Mouse (Mus musculus) kidney, embryonic 14.5 days (tissue): Measurements from ENCODE around the gene Hist1h3f. TPM values are rescaled to one million over a fixed set of nuclear protein-coding genes. Genes with fewer than 3 reads are reported as not detected.
"Not testable (repeated sequence)": the region's sequence is repeated elsewhere in the genome, so short reads cannot be mapped to it uniquely, and the experiment has no call there.

Experiments
- ATAC-seq: fragments of 200-750 bp; cut with Nextera tagmentation; 2 replicates; pipeline ENCODE4 v1.8.0; 2017; ENCODE audit warnings: moderate number of reproducible peaks, mild to moderate bottlenecking, moderate TSS enrichment, moderate library complexity; ENCODE audit not compliant: low FRiP score, low TSS enrichment
- H3K27ac ChIP-seq: fragments of 300-500 bp; sonication (generic); 2 replicates; pipeline ENCODE4 v1.5.1; 2014; ENCODE audit warnings: low read depth, mild to moderate bottlenecking, low read length, moderate library complexity, mixed read lengths
- H3K27me3 ChIP-seq: fragments of 300-500 bp; sonication (generic); 2 replicates; pipeline ENCODE4 v1.6.1; 2014; ENCODE audit warnings: mild to moderate bottlenecking, low read length; ENCODE audit not compliant: control insufficient read depth, insufficient read depth
- H3K36me3 ChIP-seq: fragments of 300-500 bp; sonication (generic); 2 replicates; pipeline ENCODE4 v1.6.1; 2014; ENCODE audit warnings: low read length, mixed read lengths; ENCODE audit not compliant: control insufficient read depth, insufficient read depth
- H3K4me1 ChIP-seq: fragments of 300-500 bp; sonication (generic); 2 replicates; pipeline ENCODE4 v1.6.1; 2014; ENCODE audit warnings: low read length, mixed read lengths; ENCODE audit not compliant: control insufficient read depth, insufficient read depth
- H3K4me2 ChIP-seq: fragments of 300-500 bp; sonication (generic); replicated peaks from 2 replicates; pipeline ENCODE4 v1.6.1; 2014; ENCODE audit warnings: low read depth, mild to moderate bottlenecking, low read length
- H3K4me3 ChIP-seq: fragments of 300-500 bp; sonication (generic); 2 replicates; pipeline ENCODE4 v1.5.1; 2014; ENCODE audit warnings: mild to moderate bottlenecking, low read length
- H3K9ac ChIP-seq: fragments of 300-500 bp; sonication (generic); 2 replicates; pipeline ENCODE4 v1.6.1; 2014; ENCODE audit warnings: low read depth, mild to moderate bottlenecking, low read length, moderate library complexity
- H3K9me3 ChIP-seq: fragments of 300-500 bp; sonication (generic); 2 replicates; pipeline ENCODE4 v1.6.1; 2016; ENCODE audit warnings: low read length; ENCODE audit not compliant: control insufficient read depth
- WGBS: fragments of 180-500 bp; shearing (Covaris S2); extraction: QIAGEN DNeasy Blood & Tissue Kit; methylation state at CpG from one replicate; pipeline ENCODE4 v1.1.7; 2014; 5-methylcytosine and 5-hydroxymethylcytosine counted together
- polyA plus RNA-seq: library from polyadenylated mRNA; unstranded; fragments of >200 nt; fragmentation: Nextera tagmentation; extraction: Ambion mirVana; gene quantifications from 2 replicates; pipeline ENCODE4 v1.2.1, GENCODE M21; 2014

Hist1h3f gene
- polyA plus RNA-seq, 1 experiment from 2014 or later, result 1.2 TPM

DNA sequence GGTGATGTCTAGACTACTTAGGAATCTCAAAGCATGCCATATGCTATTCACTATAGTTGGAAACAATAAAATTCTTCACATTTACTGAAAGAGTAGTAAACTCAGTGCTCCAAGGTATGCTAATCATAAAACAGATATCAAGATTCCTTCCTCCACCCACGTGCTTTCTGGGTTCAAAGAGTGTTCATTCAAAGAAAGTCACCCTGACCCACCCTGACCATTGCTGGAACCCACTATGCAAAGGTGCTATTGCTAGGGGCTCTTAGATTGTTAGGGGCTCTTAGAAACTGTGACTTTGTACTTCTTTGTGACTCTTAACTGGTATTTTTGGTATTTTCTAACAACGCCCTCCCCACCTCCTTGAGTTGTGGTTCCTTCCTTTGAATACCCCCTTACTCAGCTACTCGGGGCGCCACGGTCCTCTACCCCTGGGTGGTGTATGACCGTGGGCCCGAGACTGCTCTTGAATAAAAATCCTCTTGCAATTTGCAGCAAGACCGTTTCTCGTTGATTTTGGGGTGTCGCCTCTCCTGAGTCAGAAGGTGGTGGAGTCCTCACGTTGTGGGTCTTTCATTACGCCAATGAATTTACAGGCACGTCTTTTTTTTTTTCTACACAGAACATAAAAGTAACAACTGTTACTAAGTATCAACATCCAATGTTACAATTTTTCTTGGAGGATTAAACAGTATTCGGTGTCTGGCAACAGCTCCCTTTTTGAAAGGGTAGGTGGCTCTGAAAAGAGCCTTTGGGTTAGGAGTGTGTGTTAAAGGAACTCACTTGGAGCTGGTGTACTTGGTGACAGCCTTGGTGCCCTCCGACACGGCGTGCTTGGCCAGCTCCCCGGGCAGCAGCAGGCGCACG is 29.4 kb downstream of the Hist1h3f start:
- H3K27me3 ChIP-seq, ATAC-seq, H3K9me3 ChIP-seq, H3K36me3 ChIP-seq, H3K4me1 ChIP-seq: not testable (repeated sequence)
- WGBS, result 12% methylated on average over 17 of the region's 20 CpGs
- peak overlapping the region; percentile 43 for H3K4me3 ChIP-seq
- peak overlapping the region; percentile 92 for H3K27ac ChIP-seq
- peak overlapping the region; percentile 69 for H3K4me2 ChIP-seq
- H3K9ac ChIP-seq, result peak overlapping the region; percentile 82

DNA sequence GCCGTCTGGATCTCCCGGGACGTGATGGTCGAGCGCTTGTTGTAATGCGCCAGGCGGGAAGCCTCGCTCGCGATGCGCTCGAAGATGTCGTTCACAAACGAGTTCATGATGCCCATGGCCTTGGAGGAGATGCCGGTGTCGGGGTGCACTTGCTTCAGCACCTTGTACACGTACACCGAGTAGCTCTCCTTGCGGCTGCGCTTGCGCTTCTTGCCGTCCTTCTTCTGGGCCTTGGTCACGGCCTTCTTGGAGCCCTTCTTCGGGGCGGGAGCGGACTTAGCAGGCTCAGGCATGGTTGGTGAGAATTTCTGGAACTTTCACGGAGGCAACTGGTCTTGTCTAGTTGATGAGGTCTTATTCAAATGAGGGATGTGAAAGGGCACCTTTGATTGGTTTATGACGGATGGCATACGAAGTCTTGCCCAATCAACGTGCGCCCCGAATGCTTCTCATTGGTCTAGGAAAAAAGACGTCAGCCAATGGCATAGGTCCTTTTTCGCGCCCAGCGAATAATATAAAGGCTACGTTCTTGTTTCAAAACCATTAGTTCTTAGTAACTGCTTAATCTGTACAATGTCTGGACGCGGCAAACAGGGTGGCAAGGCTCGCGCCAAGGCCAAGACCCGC is 30.2 kb downstream of the Hist1h3f start, which contains the start of the genes Hist1h2bf and Hist1h2ad:
Hist1h2bf (minus strand) TSS at position 299 of the 627 bp plus-strand sequence.
Hist1h2ad (plus strand) TSS at position 484 of the 627 bp plus-strand sequence.
- peak; percentile 92 for ATAC-seq
- H3K9ac ChIP-seq, result peak within 1 kb of the TSS; percentile 82
- H3K27me3 ChIP-seq, H3K4me1 ChIP-seq, H3K9me3 ChIP-seq, H3K36me3 ChIP-seq: not testable (repeated sequence)
- H3K4me2 ChIP-seq, result peak within 1 kb of the TSS; percentile 69
- peak within 1 kb of the TSS; percentile 54 for H3K4me3 ChIP-seq
- WGBS, result under 1% methylated on average over 30 of the region's 42 CpGs
- H3K27ac ChIP-seq, result peak within 1 kb of the TSS; percentile 94

DNA sequence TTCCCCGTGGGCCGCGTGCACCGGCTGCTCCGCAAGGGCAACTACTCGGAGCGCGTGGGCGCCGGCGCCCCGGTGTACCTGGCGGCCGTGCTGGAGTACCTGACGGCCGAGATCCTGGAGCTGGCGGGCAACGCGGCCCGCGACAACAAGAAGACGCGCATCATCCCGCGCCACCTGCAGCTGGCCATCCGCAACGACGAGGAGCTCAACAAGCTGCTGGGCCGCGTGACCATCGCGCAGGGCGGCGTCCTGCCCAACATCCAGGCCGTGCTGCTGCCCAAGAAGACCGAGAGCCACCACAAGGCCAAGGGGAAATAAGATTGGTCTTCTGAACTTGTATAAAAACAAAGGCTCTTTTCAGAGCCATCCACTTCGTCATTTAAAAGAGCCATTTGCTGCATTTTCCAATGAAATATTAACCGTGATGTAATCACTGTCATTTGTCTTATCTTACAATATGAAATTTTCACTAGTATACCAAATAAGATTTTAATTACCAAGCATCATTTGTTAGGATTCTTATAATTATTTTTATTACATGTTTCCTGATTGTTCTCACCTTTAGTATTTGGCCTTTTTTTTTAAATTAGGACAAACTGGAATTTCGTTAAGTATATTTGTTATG is 30.8 kb downstream of the Hist1h3f start:
- H3K27me3 ChIP-seq, H3K4me1 ChIP-seq, ATAC-seq, H3K9me3 ChIP-seq, H3K36me3 ChIP-seq: not testable (repeated sequence)
- peak overlapping the region; percentile 82 for H3K9ac ChIP-seq
- peak overlapping the region; percentile 54 for H3K4me3 ChIP-seq
- peak overlapping the region; percentile 46 for H3K4me2 ChIP-seq
- WGBS, result 4% methylated on average over 7 of the region's 39 CpGs
- peak overlapping the region; percentile 94 for H3K27ac ChIP-seq

DNA sequence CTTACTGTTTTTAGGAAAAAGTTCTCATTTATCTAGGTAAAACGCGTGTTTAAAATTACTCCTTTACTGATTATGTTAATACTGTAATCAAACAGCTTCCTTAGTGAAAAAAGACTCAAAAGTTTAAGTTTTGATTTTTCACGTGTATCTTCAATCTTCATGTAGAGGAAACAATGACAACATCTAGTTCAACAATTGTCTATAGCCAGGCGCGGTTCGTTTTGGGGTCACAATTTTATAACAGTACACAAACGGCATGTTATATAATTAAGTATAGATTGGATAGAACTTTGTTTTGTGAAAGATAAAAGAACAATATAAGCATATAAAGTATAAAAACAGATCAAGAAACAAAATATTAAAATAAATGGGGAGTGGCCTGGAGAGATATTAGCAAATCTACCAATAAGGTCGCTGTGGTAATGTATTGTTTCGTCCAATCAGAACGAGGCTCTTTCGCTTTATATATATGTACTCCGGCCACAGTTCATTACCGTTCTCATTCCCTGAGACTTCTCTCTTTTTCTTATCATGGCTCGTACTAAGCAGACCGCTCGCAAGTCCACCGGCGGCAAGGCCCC is 31.5 kb downstream of the Hist1h3f start, which contains the start of gene Hist1h3d:
Hist1h3d (plus strand) TSS at position 493 of the 581 bp plus-strand sequence.
- H3K9ac ChIP-seq, result peak within 1 kb of the TSS; percentile 80
- peak within 1 kb of the TSS; percentile 60 for H3K4me2 ChIP-seq
- peak within 1 kb of the TSS; percentile 54 for H3K4me3 ChIP-seq
- ATAC-seq, result peak; percentile 66
- no peaks in the 10 kb centered on the region for H3K9me3 ChIP-seq
- peak within 1 kb of the TSS; percentile 94 for H3K27ac ChIP-seq
- no peaks in the 10 kb centered on the region for H3K27me3 ChIP-seq
- no peaks in the 10 kb centered on the region for H3K36me3 ChIP-seq
- 0 out of 2 replicates have a peak, but pooled peaks cover 6% of the 10 kb centered on the region for H3K4me1 ChIP-seq
- WGBS, result under 1% methylated on average over 18 of the region's 18 CpGs

DNA sequence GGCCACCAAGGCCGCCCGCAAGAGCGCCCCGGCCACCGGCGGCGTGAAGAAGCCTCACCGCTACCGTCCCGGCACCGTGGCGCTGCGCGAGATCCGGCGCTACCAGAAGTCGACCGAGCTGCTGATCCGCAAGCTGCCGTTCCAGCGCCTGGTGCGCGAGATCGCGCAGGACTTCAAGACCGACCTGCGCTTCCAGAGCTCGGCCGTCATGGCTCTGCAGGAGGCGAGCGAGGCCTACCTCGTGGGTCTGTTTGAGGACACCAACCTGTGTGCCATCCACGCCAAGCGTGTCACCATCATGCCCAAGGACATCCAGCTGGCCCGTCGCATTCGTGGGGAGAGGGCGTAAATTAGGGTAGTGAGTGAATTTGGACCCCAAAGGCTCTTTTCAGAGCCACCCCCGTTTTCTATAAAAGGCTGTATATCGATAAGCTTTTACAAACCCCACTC is 32.0 kb downstream of the Hist1h3f start:
- not testable (repeated sequence) for ATAC-seq, H3K4me1 ChIP-seq, H3K36me3 ChIP-seq, H3K9me3 ChIP-seq, H3K27me3 ChIP-seq
- 0% methylated on average over 8 of the region's 40 CpGs for WGBS
- Histone ChIP-seq H3K4me3 (peak overlapping the region; percentile 54), H3K27ac (peak overlapping the region; percentile 78), H3K4me2 (peak overlapping the region; percentile 60), H3K9ac (peak overlapping the region; percentile 80)

DNA sequence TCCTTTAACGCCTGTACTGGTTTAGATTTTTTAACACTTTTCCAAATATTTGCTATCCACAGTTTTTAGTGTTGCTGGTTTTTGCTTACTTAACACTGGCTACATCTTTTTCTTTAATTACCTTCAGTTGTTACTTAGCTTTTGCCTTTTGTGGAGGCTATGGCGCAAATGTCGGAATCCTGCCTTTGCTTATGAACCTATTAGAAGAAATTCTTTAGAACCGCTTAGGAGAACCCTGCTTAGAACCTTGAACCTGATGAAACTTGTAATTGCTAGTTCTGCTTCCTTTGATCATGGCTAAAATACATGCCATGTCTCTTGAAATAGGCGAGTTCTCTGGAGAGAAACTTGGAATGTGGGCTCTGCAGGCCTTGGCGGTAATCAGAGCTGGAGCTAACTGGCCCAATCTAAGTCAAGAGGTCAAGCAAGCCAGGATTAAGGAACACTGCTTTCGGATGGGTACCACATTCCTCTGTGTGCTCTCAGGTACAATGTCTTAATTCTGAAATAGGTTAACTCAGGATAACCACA is 32.6 kb downstream of the Hist1h3f start:
- no peak for ATAC-seq
- H3K27ac ChIP-seq, result peak overlapping the region; percentile 78
- H3K27me3 ChIP-seq, result no peaks in the 10 kb centered on the region
- peak overlapping the region; percentile 60 for H3K4me2 ChIP-seq
- no peaks in the 10 kb centered on the region for H3K9me3 ChIP-seq
- peak overlapping the region; percentile 54 for H3K4me3 ChIP-seq
- H3K4me1 ChIP-seq, result 0 out of 2 replicates have a peak, but pooled peaks cover 11% of the 10 kb centered on the region
- peak overlapping the region; percentile 80 for H3K9ac ChIP-seq
- WGBS, result 6% methylated on average over 7 of the region's 7 CpGs
- no peaks in the 10 kb centered on the region for H3K36me3 ChIP-seq

DNA sequence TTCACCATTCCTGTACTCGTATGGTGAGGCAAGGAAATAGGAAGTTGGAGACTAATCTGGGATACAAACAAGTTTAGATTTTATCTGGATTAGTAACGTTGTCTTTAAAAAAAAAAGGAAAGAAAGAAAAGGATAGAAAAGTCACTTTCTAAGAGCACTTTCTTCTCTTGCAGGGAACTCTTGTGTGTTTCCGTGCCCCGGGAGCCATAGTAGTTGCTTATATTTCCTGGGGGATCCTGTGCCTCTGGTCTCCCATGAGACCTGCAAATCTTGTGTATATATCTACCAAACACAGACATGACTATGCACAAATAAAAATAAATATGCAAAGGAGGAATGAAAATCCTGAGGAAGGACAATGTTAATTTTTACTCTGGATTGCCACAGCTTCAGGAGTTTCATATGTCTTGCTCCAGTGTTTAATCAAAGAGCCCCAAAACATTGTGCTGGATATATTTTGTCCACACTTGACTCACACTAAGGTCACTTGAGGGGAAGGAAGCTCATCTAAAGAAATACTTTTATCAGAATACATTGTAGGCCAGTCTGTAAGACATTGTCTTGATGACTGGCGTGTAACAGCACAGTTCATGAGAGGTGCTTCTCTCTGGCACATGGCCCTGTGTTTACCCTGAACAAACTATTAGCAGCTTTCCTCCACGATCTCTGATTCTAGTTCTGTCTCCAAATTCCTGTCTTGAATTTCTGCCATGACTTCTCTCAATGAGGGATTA is 33.2 kb downstream of the Hist1h3f start:
- Histone ChIP-seq H3K36me3 (no peaks in the 10 kb centered on the region), H3K4me3 (peak overlapping the region; percentile 54), H3K27ac (peak overlapping the region; percentile 78), H3K4me1 (0 out of 2 replicates have a peak, but pooled peaks cover 11% of the 10 kb centered on the region), H3K9me3 (no peaks in the 10 kb centered on the region), H3K9ac (peak overlapping the region; percentile 80; the same call in 1 of the 2 replicates), H3K4me2 (peak overlapping the region; percentile 60), H3K27me3 (no peaks in the 10 kb centered on the region)
- WGBS, result 43% methylated on average over 6 of the region's 6 CpGs
- no peak for ATAC-seq

DNA sequence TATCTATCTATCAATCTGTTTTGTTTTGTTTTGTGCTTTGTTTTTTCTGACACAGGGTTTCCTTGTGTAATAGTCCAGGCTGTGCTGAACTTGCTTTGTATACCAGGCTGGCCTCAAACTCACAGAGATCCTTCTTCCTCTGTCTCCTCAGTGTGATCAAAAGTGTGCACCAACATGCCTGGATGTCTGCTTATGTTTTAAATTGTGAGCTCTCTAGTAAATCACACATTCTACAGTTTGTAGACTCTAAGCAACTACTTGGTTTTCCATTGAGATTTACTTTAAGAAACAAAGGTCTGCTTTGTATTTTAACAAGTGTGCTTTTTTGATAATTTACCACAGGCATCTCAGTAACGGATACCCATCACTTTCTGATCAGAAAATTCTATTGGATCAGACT is 34.0 kb downstream of the Hist1h3f start:
- no peak overlapping the region for H3K4me3 ChIP-seq
- H3K36me3 ChIP-seq, result no peaks in the 10 kb centered on the region
- H3K9ac ChIP-seq, result no peak overlapping the region
- no peak for ATAC-seq
- 0 out of 2 replicates have a peak overlapping the region, but pooled peaks have one; percentile 37 for H3K27ac ChIP-seq
- WGBS, result 98% methylated on average over 1 of the region's 1 CpGs
- H3K4me1 ChIP-seq, result peaks cover 13% of the 10 kb centered on the region
- H3K27me3 ChIP-seq, result no peaks in the 10 kb centered on the region
- no peaks in the 10 kb centered on the region for H3K9me3 ChIP-seq
- no peak overlapping the region for H3K4me2 ChIP-seq
